Mouse (Mus musculus) MEL (cell line): ENCODE data around the gene Wdr70.

Experiments used
- EP300 ChIP-seq, 2 experiments: IDR thresholded peaks; 2 replicates each; pipeline ENCODE4 v1.6.1; 2011; ENCODE audit warnings: improper control_type of control experiment in 2 of 2, low read length in 2 of 2, low read depth in 1 of 2, mild to moderate bottlenecking in 1 of 2
- ETS1 ChIP-seq: IDR thresholded peaks from 2 replicates; pipeline ENCODE4 v1.6.1; 2012; ENCODE audit warnings: low read depth, mild to moderate bottlenecking, inconsistent platforms, low read length, improper control_type of control experiment, moderate library complexity
- MYB ChIP-seq: IDR thresholded peaks from 2 replicates; pipeline ENCODE4 v1.6.1; 2011; ENCODE audit warnings: mild to moderate bottlenecking, low read depth, low read length, improper control_type of control experiment
- RAD21 ChIP-seq: IDR thresholded peaks from 2 replicates; pipeline ENCODE4 v1.6.1; 2011; ENCODE audit warnings: mild to moderate bottlenecking, low read depth, low read length, improper control_type of control experiment

DNA sequence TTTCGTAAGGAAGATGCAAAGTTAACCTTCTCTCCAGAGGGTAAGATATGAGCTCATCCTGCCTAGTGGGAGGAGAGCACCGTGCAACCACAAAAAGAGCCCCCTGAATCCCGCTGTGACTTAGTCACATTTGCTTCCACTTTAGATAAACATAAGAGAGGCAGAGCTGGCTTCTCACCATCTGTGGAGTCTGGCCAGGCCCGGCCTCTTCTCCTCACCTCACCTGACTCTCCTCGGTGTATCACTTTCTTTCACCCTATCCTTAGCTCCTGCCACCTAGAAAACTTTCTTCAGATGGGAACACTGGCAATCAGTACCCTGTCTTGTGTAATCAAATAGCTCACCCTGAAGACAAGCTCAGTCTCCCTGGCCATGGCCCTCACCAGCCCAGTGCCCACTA, 240.2 kb downstream of the Wdr70 start:
- TF ChIP-seq EP300 (IDR thresholded peaks at IDR 0.05; ENCODE audit: low read depth in 1 of 2, low read length in 2 of 2) (no peak), ETS1 (no peak), MYB (no peak), RAD21 (no peak)
